Mouse (Mus musculus) small intestine, adult 2 months (tissue): ENCODE measurements around the gene Rnft2. TPM values are rescaled to one million over a fixed set of nuclear protein-coding genes. Genes with fewer than 3 reads are reported as not detected.

ENCODE experiments used
- H3K27ac ChIP-seq: fragments of 200-500 bp; 2 replicates; pipeline ENCODE4 v1.5.1; 2012; ENCODE audit warnings: low read depth, low read length, control low read depth, inconsistent platforms; ENCODE audit not compliant: insufficient read depth
- H3K27me3 ChIP-seq: fragments of 200-500 bp; 2 replicates; pipeline ENCODE4 v1.6.1; 2012; ENCODE audit warnings: mild to moderate bottlenecking, moderate library complexity, low read length, inconsistent platforms; ENCODE audit not compliant: control insufficient read depth, insufficient read depth
- H3K36me3 ChIP-seq: fragments of 200-500 bp; 2 replicates; pipeline ENCODE4 v1.6.1; 2012; ENCODE audit warnings: mild to moderate bottlenecking, low read length, control low read depth, inconsistent platforms; ENCODE audit not compliant: control insufficient read depth, insufficient read depth
- H3K4me1 ChIP-seq: fragments of 200-500 bp; 2 replicates; pipeline ENCODE4 v1.6.1; 2012; ENCODE audit warnings: low read length, inconsistent platforms, mixed read lengths; ENCODE audit not compliant: control insufficient read depth, insufficient read depth, insufficient read length
- H3K4me3 ChIP-seq: fragments of 200-500 bp; 2 replicates; pipeline ENCODE4 v1.5.1; 2012; ENCODE audit warnings: low read depth, mild to moderate bottlenecking, control low read depth, inconsistent platforms, low read length, moderate library complexity
- CTCF ChIP-seq: fragments of 200-500 bp; IDR thresholded peaks from 2 replicates; pipeline ENCODE4 v1.5.1; 2012; ENCODE audit warnings: low read depth, mild to moderate bottlenecking, control low read depth, inconsistent platforms, low read length, moderate library complexity, mixed read lengths; ENCODE audit not compliant: insufficient replicate concordance, insufficient read length; ENCODE audit errors: extremely low read depth
- POLR2A ChIP-seq: fragments of 200-500 bp; IDR thresholded peaks from 2 replicates; pipeline ENCODE4 v1.6.1; 2012; ENCODE audit warnings: low read depth, mild to moderate bottlenecking, control low read depth, inconsistent platforms, low read length, moderate library complexity
- whole genome bisulfite sequencing: fragments of 180-500 bp; shearing (Covaris S2); methylation state at CpG from one replicate; pipeline ENCODE4 v1.1.7; 2018; 5-methylcytosine and 5-hydroxymethylcytosine counted together
- polyA plus RNA-seq: library from polyadenylated mRNA; depleted of rRNA; stranded (reverse); fragments of >200 nt; gene quantifications from 2 replicates; pipeline ENCODE4 v1.2.3, GENCODE M21; 2012

Gene Rnft2
- polyA plus RNA-seq, 1 experiment: 0.98 TPM

GRCm38 (mm10) chr5:118264279-118264678, 19.4 kb upstream of the Rnft2 start:
- WGBS: 85% methylated on average over 9 of the region's 9 CpGs
- Histone ChIP-seq H3K4me3 (no peak overlapping the region), H3K27ac (no peak overlapping the region), H3K36me3 (peaks cover 26% of the 10 kb centered on the region), H3K4me1 (no peaks in the 10 kb centered on the region), H3K27me3 (no peaks in the 10 kb centered on the region)
- no peak for TF ChIP-seq POLR2A
- TF ChIP-seq CTCF: no peak

- no peak overlapping the region for H3K27ac ChIP-seq
- no peaks in the 10 kb centered on the region for H3K27me3 ChIP-seq
- 81% methylated on average over 8 of the region's 8 CpGs for WGBS
- TF ChIP-seq POLR2A (no peak), CTCF (no peak)
- no peak overlapping the region for H3K4me3 ChIP-seq
- H3K4me1 ChIP-seq: no peaks in the 10 kb centered on the region
- peaks cover 39% of the 10 kb centered on the region for H3K36me3 ChIP-seq
Measured at GRCm38 (mm10) chr5:118262418-118262817, 17.5 kb upstream of the Rnft2 start.

- no peak overlapping the region for H3K27ac ChIP-seq
- peaks cover 46% of the 10 kb centered on the region for H3K36me3 ChIP-seq
- H3K4me1 ChIP-seq: no peaks in the 10 kb centered on the region
- no peaks in the 10 kb centered on the region for H3K27me3 ChIP-seq
- WGBS: 91% methylated on average over 9 of the region's 9 CpGs
- no peak for TF ChIP-seq POLR2A
- no peak for TF ChIP-seq CTCF
- no peak overlapping the region for H3K4me3 ChIP-seq
Measured at GRCm38 (mm10) chr5:118261181-118261580, 16.3 kb upstream of the Rnft2 start.

GRCm38 (mm10) chr5:118260642-118261041, 15.7 kb upstream of the Rnft2 start:
- WGBS: 91% methylated on average over 11 of the region's 11 CpGs
- Histone ChIP-seq H3K4me3 (no peak overlapping the region), H3K27ac (no peak overlapping the region), H3K27me3 (no peaks in the 10 kb centered on the region), H3K36me3 (peaks cover 46% of the 10 kb centered on the region), H3K4me1 (no peaks in the 10 kb centered on the region)
- TF ChIP-seq POLR2A: no peak
- TF ChIP-seq CTCF: no peak

GRCm38 (mm10) chr5:118260055-118260454, 15.1 kb upstream of the Rnft2 start:
- no peak overlapping the region for H3K27ac ChIP-seq
- no peaks in the 10 kb centered on the region for H3K27me3 ChIP-seq
- no peak for TF ChIP-seq POLR2A
- no peak for TF ChIP-seq CTCF
- H3K4me3 ChIP-seq: no peak overlapping the region
- H3K36me3 ChIP-seq: peaks cover 46% of the 10 kb centered on the region
- no peaks in the 10 kb centered on the region for H3K4me1 ChIP-seq
- WGBS: 82% methylated on average over 10 of the region's 10 CpGs

- TF ChIP-seq CTCF: no peak
- TF ChIP-seq POLR2A: no peak
- Histone ChIP-seq H3K27ac (no peak overlapping the region), H3K4me3 (no peak overlapping the region), H3K27me3 (no peaks in the 10 kb centered on the region), H3K4me1 (no peaks in the 10 kb centered on the region), H3K36me3 (peaks cover 46% of the 10 kb centered on the region)
- WGBS: 76% methylated on average over 6 of the region's 6 CpGs
Measured at GRCm38 (mm10) chr5:118259636-118260035, 14.7 kb upstream of the Rnft2 start.

- H3K4me3 ChIP-seq: no peak overlapping the region
- WGBS: 75% methylated on average over 6 of the region's 6 CpGs
- H3K27me3 ChIP-seq: no peaks in the 10 kb centered on the region
- TF ChIP-seq POLR2A: no peak
- TF ChIP-seq CTCF: no peak
- no peak overlapping the region for H3K27ac ChIP-seq
- no peaks in the 10 kb centered on the region for H3K4me1 ChIP-seq
- H3K36me3 ChIP-seq: peaks cover 46% of the 10 kb centered on the region
Measured at GRCm38 (mm10) chr5:118259152-118259551, 14.2 kb upstream of the Rnft2 start.

GRCm38 (mm10) chr5:118256981-118257380, 12.1 kb upstream of the Rnft2 start:
- H3K4me3 ChIP-seq: no peak overlapping the region
- WGBS: 98% methylated on average over 4 of the region's 4 CpGs

More at GRCm38 (mm10) chr5:118256981-118257380, 12.1 kb upstream of the Rnft2 start:
- Histone ChIP-seq H3K27me3 (no peaks in the 10 kb centered on the region), H3K4me1 (no peaks in the 10 kb centered on the region), H3K27ac (no peak overlapping the region), H3K36me3 (peaks cover 41% of the 10 kb centered on the region)
- TF ChIP-seq CTCF (no peak), POLR2A (no peak)
